Mouse (Mus musculus): ENCODE measurements at regions not wholly inside any gene's neighbourhood (a gene's known extent, or its start where the extent isn't known, plus 50 kb on each side); places are given as distances from the start of the nearest gene placed in this dataset.

DNA sequence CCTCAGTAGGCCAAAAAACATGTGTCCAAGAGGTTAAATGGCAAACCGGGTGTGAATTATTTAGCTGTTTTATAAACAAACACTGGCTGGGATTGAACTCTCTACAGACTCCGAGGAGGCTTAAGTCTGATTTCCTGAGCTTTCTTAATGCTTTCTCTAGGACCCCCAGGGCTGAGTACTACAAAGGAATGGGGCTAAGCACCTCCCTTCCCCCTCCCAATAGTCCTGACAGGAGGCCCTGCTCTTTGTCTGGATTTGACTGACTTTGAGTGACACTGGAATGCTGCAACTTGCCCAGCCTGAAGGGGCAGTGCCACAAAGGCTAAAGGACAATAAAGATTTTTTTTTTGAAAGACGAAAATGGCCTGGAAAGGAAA lies 647.1 kb downstream of the Adgrl2 start:
- WGBS = 12% methylated on average over 3 of the region's 3 CpGs
- Histone ChIP-seq H3K9me3 (replicated peaks) (no peaks in the 10 kb centered on the region), H3K9ac (no peak overlapping the region), H3K27ac (peak overlapping the region; percentile 47; the same call in 1 of the 2 replicates), H3K4me2 (no peak overlapping the region), H3K36me3 (no peaks in the 10 kb centered on the region), H3K4me1 (peaks cover 14% of the 10 kb centered on the region), H3K27me3 (no peaks in the 10 kb centered on the region), H3K4me3 (replicated peaks) (no peak overlapping the region)
- no peak for ATAC-seq (replicated peaks; ENCODE audit: low FRiP score)

DNA sequence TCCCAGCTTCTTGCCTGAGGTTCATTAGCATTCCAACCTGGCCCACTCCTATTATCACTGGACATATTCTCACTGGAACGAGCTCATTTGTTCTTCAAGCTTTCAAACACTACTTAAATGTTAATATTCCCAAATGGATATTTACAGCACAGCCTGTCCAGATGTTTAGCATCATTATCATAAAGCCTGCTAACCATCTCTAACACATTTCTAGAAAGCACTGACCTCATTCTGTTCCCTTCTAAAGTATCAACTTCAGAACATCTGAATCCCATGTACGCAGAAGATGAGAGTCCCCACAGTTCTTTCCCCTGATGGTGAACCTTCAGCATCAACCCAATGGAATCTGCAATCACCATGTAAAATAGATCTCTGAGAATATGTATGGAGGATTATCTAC lies 651.1 kb downstream of the Adgrl2 start:
- WGBS = 81% methylated on average over 2 of the region's 2 CpGs
- H3K4me3 ChIP-seq (replicated peaks) = no peak overlapping the region
- no peaks in the 10 kb centered on the region for H3K27me3 ChIP-seq
- H3K27ac ChIP-seq = no peak overlapping the region
- H3K9me3 ChIP-seq (replicated peaks) = no peaks in the 10 kb centered on the region
- peaks cover 27% of the 10 kb centered on the region for H3K4me1 ChIP-seq
- H3K9ac ChIP-seq = no peak overlapping the region
- no peaks in the 10 kb centered on the region for H3K36me3 ChIP-seq
- no peak for ATAC-seq (replicated peaks; ENCODE audit: low FRiP score)
- H3K4me2 ChIP-seq = no peak overlapping the region

DNA sequence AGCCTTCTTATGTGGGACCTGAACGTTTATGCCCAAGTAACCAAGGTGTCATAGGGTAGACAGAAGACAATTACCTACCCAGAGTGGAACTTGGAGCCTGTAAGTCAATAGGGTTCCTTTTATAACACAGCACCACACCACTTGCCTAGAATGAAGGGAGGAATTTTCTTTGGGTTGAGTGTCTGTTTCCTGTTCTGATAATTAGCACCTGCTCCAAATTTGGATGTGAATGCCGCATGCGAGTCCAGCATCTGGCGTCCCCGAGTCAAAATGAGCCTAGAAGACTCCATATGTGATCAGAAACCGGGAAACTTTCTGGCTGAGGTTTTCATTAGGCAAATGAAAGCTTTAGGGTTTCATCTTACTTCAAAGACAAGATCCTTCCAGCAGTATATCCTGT lies 653.7 kb downstream of the Adgrl2 start:
- Histone ChIP-seq H3K36me3 (no peaks in the 10 kb centered on the region), H3K27ac (peak overlapping the region; percentile 60), H3K27me3 (no peaks in the 10 kb centered on the region), H3K4me2 (peak overlapping the region; percentile 50), H3K4me3 (replicated peaks) (no peak overlapping the region), H3K4me1 (peaks cover 13% of the 10 kb centered on the region; the same call in 1 of the 2 replicates), H3K9ac (no peak overlapping the region), H3K9me3 (replicated peaks) (no peaks in the 10 kb centered on the region)
- WGBS = 30% methylated on average over 6 of the region's 6 CpGs
- peak; percentile 52 for ATAC-seq (replicated peaks; ENCODE audit: low FRiP score)

DNA sequence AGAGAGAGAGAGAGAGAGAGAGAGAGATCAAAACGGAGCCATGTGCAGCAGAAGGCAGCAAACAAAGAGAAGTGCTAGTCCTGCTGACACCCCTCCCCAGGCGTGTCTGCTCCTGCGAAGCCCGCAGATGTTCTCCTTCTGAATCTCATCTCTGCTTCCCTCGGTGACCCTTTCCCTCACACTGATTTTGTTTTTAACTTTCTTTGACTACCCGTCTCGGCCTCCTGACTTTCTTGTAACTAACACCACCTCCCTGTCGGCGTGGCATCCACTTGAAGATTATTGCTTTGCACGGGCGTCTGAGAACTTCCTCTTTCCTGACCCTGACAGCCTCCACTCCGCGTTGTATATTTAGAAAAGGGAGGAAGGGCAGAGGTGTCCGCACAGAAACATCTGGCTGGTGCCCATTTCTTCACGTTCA lies 654.3 kb downstream of the Adgrl2 start:
- H3K4me3 ChIP-seq (replicated peaks) = peak overlapping the region; percentile 15; the same call in 1 of the 2 replicates
- ATAC-seq (replicated peaks; ENCODE audit: low FRiP score) = peak; percentile 88
- no peaks in the 10 kb centered on the region for H3K27me3 ChIP-seq
- H3K4me2 ChIP-seq = peak overlapping the region; percentile 50
- no peaks in the 10 kb centered on the region for H3K36me3 ChIP-seq
- 14% methylated on average over 14 of the region's 15 CpGs for WGBS
- H3K9ac ChIP-seq = no peak overlapping the region
- H3K9me3 ChIP-seq (replicated peaks) = no peaks in the 10 kb centered on the region
- H3K4me1 ChIP-seq = peaks cover 13% of the 10 kb centered on the region; the same call in 1 of the 2 replicates
- peak overlapping the region; percentile 60 for H3K27ac ChIP-seq

DNA sequence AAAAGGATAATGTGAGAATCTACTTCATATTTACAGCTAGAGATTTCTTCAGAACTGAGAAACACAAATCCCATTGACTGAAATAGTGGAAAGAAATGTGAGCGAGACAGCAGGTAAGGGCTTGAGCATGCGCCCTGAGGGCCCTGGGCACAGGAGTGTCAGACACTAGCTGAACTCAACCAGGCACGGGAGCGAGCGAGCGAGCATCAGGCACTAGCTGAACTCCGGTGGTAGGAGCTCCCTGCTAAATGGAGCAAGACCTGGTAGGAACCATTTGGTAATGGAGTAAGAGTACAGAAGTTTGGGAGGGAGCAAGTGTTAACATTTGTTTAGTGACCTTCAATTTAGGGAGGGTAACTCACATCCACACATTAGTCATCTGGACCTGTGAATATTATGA lies 654.7 kb downstream of the Adgrl2 start:
- no peaks in the 10 kb centered on the region for H3K9me3 ChIP-seq (replicated peaks)
- peaks cover 13% of the 10 kb centered on the region; the same call in 1 of the 2 replicates for H3K4me1 ChIP-seq
- peak overlapping the region; percentile 60 for H3K27ac ChIP-seq
- H3K4me3 ChIP-seq (replicated peaks) = peak overlapping the region; percentile 15; the same call in 1 of the 2 replicates
- H3K4me2 ChIP-seq = peak overlapping the region; percentile 50
- no peak overlapping the region for H3K9ac ChIP-seq
- H3K27me3 ChIP-seq = no peaks in the 10 kb centered on the region
- WGBS = 46% methylated on average over 7 of the region's 7 CpGs
- no peaks in the 10 kb centered on the region for H3K36me3 ChIP-seq
- ATAC-seq (replicated peaks; ENCODE audit: low FRiP score) = peak; percentile 86

DNA sequence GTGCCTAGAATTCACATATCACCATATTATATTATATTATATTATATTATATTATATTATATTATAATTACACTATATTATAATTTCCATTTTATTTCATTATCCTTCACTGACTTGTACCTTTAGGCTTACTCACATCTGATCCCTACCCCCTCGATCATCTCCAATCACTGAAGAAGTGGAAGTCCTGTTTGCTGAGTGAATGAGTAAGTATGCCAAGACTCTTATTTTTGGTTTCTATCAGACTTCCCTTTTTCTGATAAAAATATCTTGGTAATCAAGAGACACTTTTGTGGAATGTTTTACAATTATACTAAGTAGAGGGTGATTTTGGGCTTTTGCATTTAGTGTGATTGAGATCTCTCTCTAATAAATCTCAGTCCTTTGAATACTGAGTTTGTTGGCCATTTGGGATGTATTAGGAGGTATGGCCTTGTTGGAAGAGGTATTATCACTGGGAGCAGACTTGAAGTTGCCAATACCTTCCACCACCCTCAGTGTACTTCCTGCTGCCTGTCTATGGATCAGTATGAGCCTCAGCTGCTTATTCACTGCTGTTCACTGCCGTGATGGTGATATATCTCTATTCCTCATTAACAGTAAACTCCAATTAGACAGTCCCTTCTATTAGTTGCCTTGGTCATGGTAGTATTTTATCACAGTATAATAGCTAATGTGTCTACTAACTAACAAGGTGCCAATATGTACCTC lies 665.3 kb downstream of the Adgrl2 start:
- no peak overlapping the region for H3K27ac ChIP-seq
- H3K4me3 ChIP-seq (replicated peaks) = no peak overlapping the region
- H3K4me2 ChIP-seq = no peak overlapping the region
- no peak for ATAC-seq (replicated peaks; ENCODE audit: low FRiP score)
- no peaks in the 10 kb centered on the region for H3K36me3 ChIP-seq
- no peaks in the 10 kb centered on the region for H3K27me3 ChIP-seq
- 90% methylated on average over 2 of the region's 2 CpGs for WGBS
- no peak overlapping the region for H3K9ac ChIP-seq
- no peaks in the 10 kb centered on the region for H3K4me1 ChIP-seq
- no peaks in the 10 kb centered on the region for H3K9me3 ChIP-seq (replicated peaks)

DNA sequence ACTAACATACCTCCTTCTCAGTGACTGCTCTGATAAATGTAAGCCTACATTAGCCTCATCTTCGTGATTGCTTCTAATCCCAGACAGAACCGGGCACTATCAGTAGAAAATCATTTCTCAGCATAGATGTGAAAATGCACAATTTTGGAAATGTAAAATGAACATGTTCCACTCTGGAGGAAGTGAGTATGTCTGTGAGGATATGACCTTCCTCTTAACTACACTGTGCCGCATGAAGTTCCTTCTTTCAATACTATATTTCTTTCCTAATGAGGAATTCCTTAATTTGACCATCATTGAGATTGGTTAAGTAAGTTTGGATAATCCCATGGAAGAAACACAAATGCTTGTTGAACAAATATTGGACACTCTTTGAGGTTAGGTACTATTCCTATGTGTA lies 668.5 kb downstream of the Adgrl2 start:
- Histone ChIP-seq H3K36me3 (no peaks in the 10 kb centered on the region), H3K27ac (no peak overlapping the region), H3K9ac (no peak overlapping the region), H3K4me2 (no peak overlapping the region), H3K9me3 (replicated peaks) (no peaks in the 10 kb centered on the region), H3K4me3 (replicated peaks) (no peak overlapping the region), H3K27me3 (no peaks in the 10 kb centered on the region), H3K4me1 (no peaks in the 10 kb centered on the region)
- ATAC-seq (replicated peaks; ENCODE audit: low FRiP score) = no peak
- WGBS = 87% methylated on average over 3 of the region's 3 CpGs

DNA sequence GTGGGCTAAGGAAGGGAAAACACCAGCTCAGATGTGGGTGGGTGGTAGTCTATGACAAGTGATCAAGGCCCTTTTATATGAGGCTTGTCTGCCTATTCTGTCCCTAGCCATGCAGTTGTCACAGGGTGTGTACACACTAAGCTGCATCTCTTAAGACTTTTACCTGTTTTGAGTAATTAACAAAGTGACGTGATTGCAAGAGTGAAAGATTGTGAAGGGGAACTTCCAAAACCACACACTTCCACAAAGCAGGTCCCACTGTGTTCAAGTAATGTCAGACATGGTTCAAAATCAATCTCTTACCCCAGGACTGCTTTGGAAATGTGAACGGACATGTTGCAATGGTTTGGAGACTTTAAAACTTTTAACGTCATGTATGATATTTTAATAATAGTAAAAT lies 674.2 kb downstream of the Adgrl2 start:
- Histone ChIP-seq H3K9ac (no peak overlapping the region), H3K9me3 (replicated peaks) (no peaks in the 10 kb centered on the region), H3K27me3 (no peaks in the 10 kb centered on the region), H3K36me3 (no peaks in the 10 kb centered on the region), H3K4me2 (no peak overlapping the region), H3K27ac (no peak overlapping the region), H3K4me1 (no peaks in the 10 kb centered on the region), H3K4me3 (replicated peaks) (no peak overlapping the region)
- no peak for ATAC-seq (replicated peaks; ENCODE audit: low FRiP score)
- WGBS = 90% methylated on average over 3 of the region's 3 CpGs

DNA sequence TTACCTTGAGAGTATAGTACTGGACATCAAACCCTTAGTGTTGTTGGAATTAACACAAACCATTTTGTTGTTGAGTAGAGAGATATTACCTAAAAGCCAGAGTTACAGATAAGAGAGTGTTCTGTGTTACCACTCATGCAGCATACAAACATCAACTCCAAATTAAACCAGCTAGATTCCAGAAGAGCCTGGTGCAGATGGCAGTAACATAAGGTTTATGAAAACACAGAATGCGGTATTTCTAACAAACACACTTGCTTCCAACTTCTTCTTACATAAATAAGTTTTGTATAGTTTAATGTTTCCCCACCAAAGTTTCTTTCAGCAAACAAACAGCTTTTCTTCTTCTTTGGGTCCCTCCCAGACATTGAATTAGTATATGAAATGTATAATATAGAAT lies 675.1 kb downstream of the Adgrl2 start:
- H3K4me2 ChIP-seq = no peak overlapping the region
- H3K4me3 ChIP-seq (replicated peaks) = no peak overlapping the region
- no peak overlapping the region for H3K27ac ChIP-seq
- WGBS = 100% methylated on average over 1 of the region's 1 CpGs
- no peaks in the 10 kb centered on the region for H3K27me3 ChIP-seq
- ATAC-seq (replicated peaks; ENCODE audit: low FRiP score) = no peak
- no peaks in the 10 kb centered on the region for H3K36me3 ChIP-seq
- H3K4me1 ChIP-seq = no peaks in the 10 kb centered on the region
- H3K9me3 ChIP-seq (replicated peaks) = no peaks in the 10 kb centered on the region
- no peak overlapping the region for H3K9ac ChIP-seq

DNA sequence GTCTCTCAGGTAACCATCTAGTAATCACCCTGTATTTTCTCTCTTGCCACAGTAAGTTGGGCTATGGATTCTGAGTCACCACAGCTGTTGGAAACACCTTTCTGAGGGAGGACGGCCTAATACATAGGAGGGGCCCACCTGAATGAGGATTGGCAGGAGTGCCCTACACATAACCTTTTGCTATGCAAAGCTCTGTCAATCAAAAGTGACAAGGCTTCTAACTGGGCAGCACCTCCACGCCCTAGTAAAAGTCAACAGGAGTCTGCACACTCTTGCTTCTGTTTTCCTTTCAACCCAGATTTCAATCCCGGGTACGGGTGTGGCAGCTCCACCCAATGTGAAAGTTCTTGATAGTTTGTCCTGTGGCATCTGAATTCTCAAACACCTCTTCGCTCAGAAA lies 694.8 kb downstream of the Adgrl2 start:
- no peak overlapping the region for H3K27ac ChIP-seq
- no peaks in the 10 kb centered on the region for H3K36me3 ChIP-seq
- no peaks in the 10 kb centered on the region for H3K4me1 ChIP-seq
- 91% methylated on average over 5 of the region's 5 CpGs for WGBS
- H3K9ac ChIP-seq = no peak overlapping the region
- H3K4me2 ChIP-seq = no peak overlapping the region
- H3K9me3 ChIP-seq (replicated peaks) = no peaks in the 10 kb centered on the region
- ATAC-seq (replicated peaks; ENCODE audit: low FRiP score) = no peak
- no peak overlapping the region for H3K4me3 ChIP-seq (replicated peaks)
- H3K27me3 ChIP-seq = no peaks in the 10 kb centered on the region

DNA sequence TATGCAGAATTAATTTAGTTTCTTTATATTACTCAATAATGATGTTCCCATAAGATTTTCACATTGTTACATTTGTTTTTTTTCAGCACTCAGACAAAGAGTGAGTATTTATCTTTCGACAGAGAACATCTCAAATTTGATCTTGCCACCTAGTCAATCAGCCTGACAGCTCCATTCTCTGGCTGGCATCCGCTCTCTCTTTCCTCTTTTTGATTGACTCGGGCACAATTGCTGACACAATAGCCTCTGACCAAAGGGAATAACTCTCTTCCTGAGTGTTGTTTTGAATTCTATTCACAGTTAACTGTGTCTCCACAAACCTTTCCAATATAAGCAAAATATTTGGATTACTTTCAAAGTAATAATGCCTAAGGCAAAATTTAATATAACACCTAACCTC lies 711.4 kb downstream of the Adgrl2 start:
- no peak overlapping the region for H3K27ac ChIP-seq
- no peak for ATAC-seq (replicated peaks; ENCODE audit: low FRiP score)
- no peaks in the 10 kb centered on the region for H3K36me3 ChIP-seq
- H3K4me3 ChIP-seq (replicated peaks) = no peak overlapping the region
- WGBS = 62% methylated on average over 3 of the region's 3 CpGs
- no peaks in the 10 kb centered on the region for H3K4me1 ChIP-seq
- no peaks in the 10 kb centered on the region for H3K27me3 ChIP-seq
- no peak overlapping the region for H3K4me2 ChIP-seq
- no peaks in the 10 kb centered on the region for H3K9me3 ChIP-seq (replicated peaks)
- H3K9ac ChIP-seq = no peak overlapping the region

DNA sequence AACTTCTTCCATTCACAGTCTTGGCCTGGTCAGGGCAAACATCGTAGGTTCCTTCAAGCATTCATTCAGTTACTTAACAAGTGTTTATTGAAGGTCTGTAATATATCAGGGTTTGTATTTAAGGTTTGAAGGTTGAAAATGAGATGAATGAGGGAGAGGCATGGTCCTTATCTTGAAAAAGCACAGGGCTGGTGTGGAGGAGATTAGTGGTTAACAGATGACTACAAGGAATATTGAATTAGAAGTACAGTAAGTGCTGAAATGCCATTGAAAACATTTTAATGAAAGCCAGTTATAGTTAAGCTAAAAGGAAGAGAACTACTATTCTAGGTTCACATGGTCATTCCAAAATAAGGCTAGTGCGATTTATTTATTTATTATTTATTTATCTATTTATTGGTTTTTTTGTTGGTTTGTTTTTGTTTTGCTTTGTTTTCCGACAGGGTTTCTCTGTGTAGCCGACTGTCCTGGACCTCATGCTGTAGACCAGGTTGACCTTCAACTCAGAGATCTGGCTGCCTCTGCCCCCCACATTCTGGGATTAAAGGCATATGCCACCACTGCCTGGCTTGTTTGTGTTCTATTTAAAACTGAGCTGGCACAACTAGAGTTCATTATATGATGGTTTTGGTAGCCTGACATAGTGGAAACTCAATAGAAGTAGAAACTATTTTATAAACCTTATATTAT lies 718.1 kb downstream of the Adgrl2 start:
- Histone ChIP-seq H3K4me2 (no peak overlapping the region), H3K27ac (no peak overlapping the region), H3K4me1 (no peaks in the 10 kb centered on the region), H3K9ac (no peak overlapping the region), H3K4me3 (replicated peaks) (no peak overlapping the region), H3K9me3 (replicated peaks) (no peaks in the 10 kb centered on the region), H3K36me3 (no peaks in the 10 kb centered on the region), H3K27me3 (no peaks in the 10 kb centered on the region)
- ATAC-seq (replicated peaks; ENCODE audit: low FRiP score) = no peak
- WGBS = 84% methylated on average over 4 of the region's 4 CpGs

Data from kidney, embryonic 15.5 days (tissue).